Mouse (Mus musculus) frontal cortex, postnatal 10 days (tissue): Measurements from ENCODE around the gene Ndufc2.
"Not testable (repeated sequence)": the region's sequence is repeated elsewhere in the genome, so short reads cannot be mapped to it uniquely, and the experiment has no call there.

Experiments
- DNase-seq, 2 experiments: peaks; one replicate each; pipeline ENCODE4 v3.0.0; 2022; ENCODE audit warnings: low spot score in 2 of 2, mixed read lengths in 1 of 2

Gene Ndufc2

GRCm38 (mm10) chr7:97427296-97427695 is 27.5 kb downstream of the Ndufc2 start:
- no peak for DNase-seq

DNA sequence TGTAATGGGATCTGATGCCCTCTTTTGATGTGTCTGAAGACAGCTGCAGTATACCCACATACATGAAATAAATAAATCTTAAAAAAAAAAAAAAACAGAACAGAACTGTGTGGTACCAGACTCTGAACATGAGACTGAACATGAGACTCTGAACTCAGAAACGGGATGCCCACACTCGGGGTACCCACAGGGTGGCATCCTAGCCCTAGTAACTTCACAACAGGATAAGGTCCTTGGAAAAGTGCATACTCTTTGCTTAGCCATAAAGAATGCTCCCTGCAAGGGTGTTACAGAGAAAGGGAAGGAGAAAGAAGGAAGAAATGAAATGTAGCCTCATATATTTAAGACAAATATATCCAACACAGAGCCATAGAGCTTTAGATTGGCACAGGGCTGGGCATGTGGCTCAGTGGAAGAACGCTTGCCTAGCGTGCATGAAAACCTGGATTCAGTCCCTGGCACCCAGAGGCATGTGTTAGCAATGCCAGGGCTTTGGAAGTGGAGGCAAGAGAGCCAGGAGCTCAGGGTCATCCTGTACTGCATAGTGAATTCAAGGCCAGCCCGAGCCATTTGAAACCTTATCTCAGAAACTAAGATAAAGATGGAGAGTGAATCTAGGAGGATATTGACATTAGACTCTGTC is 28.1 kb downstream of the Ndufc2 start:
- no peak for DNase-seq

DNA sequence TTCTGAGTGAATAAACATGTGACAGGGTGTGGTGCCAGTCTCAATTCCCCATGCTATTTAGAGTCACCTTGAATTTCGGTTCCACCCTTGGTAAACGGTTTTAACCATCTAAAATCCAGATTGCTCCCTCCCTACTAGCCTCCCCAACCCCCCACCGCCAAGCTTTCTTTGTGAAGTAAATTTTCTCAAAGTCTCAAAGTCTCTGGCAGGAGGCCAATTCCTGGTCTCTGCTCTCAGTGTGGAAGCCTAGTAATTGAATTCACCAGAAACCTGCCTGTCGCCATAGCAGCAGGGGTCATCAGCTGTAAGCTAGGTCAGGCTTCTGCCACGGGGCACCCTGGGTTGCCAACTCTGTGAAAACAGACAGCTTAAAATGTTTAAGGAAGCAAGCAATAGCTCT is 29.9 kb downstream of the Ndufc2 start:
- DNase-seq, result no peak

GRCm38 (mm10) chr7:97433517-97433916 is 33.7 kb downstream of the Ndufc2 start:
- not testable (repeated sequence) for DNase-seq

GRCm38 (mm10) chr7:97434517-97434916 is 34.7 kb downstream of the Ndufc2 start:
- DNase-seq, result no peak

- DNase-seq, result no peak
Measured at GRCm38 (mm10) chr7:97438986-97439385, 39.2 kb downstream of the Ndufc2 start.

- peak; percentile 91 to 94 for DNase-seq
Measured at GRCm38 (mm10) chr7:97446171-97446925, 46.5 kb downstream of the Ndufc2 start.

GRCm38 (mm10) chr7:97447050-97447531 is 47.3 kb downstream of the Ndufc2 start:
- DNase-seq, result no peak

GRCm38 (mm10) chr7:97451023-97451422 is 51.2 kb downstream of the Ndufc2 start, which contains the start of gene Kctd14:
Kctd14 (plus strand) TSS chr7:97451323.
- DNase-seq, result not testable (repeated sequence)

GRCm38 (mm10) chr7:97452196-97452595 is 52.4 kb downstream of the Ndufc2 start:
- no peak for DNase-seq

DNA sequence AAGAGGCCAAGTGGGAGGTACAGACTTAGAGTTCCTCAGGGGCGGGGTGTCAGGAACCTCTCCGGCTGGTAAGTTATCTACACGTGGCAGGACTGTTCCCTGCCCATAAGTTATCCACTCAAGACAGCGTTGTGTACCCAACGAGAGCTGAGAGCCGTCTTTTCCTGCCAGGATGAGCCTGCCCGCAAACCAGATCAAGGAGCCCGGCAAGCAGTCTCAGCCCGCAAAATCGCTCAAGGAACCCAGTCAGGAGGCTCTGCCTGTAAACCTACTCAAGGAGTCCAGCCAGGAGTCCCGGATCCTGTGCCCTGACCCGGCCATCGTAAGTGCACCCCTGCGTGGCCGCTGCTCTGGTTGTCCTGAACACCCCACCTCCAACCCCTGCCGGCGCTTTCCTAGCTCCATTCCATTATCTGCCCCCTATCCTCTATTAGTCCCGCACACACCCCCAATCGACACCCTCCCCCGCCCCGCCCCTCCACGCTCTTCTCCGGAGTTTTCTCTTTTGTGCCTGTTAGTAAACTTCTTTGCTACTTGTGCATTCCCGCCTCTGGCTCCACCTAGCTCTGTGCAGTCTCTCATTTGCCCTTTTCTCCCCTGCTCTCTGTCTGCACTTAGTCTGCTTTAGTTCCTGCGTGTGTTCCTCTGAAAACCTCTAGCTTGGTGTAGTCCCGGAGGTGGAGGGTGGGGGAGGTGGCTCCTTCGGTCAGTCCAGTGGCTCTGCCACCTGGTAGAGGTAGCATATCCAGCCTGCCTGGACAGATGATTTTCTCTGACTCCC is 53.5 kb downstream of the Ndufc2 start:
- no peak for DNase-seq

DNA sequence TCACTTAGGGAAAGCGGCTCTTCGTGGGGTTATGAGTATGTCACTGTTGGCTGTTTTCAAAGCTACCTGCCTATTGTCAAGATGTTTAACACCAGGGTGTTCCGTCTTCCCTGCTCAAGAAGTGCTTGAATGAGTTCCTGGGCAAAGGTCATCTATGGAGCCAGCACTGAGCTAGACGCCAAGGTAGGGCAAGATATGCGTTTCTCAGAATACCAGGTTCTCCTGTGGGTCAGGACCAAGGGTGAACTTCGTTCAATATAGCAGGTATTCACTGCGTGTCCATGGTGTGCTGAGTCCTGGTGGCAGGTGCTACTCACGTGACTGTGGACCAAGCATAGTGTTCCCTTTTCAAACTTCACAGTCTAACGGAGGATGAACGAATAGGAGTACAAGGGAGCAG is 55.0 kb downstream of the Ndufc2 start:
- no peak for DNase-seq

DNA sequence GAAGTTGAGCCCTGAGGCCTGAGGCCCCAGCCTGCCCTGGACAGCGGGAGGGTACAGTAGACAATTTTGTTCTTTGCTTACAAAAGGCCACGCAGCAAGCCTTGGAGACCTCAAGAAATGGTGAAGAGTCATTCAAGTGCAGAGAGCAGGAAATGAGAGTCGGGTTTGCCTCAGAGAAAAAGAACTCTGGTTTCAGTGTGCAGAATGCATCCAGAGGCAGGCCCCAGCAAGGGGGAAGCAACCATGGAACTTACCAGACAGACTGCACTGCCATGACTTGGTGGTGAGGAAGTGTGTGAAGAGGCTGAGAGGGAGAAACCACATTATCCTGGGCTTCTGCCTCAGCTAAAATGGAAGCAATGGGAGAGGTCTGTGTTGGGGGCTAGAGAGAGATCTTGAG is 55.8 kb downstream of the Ndufc2 start:
- DNase-seq, result no peak
